Mouse (Mus musculus): ENCODE data around the gene Trim47.
"Not testable (repeated sequence)": the region's sequence is repeated elsewhere in the genome, so short reads cannot be mapped to it uniquely, and the experiment has no call there.

Trim47 gene

GRCm38 (mm10) chr11:116107777-116108285 lies 19.2 kb downstream of the Trim47 start:
- DNase-seq (ENCODE audit: low spot score): no peak

DNA sequence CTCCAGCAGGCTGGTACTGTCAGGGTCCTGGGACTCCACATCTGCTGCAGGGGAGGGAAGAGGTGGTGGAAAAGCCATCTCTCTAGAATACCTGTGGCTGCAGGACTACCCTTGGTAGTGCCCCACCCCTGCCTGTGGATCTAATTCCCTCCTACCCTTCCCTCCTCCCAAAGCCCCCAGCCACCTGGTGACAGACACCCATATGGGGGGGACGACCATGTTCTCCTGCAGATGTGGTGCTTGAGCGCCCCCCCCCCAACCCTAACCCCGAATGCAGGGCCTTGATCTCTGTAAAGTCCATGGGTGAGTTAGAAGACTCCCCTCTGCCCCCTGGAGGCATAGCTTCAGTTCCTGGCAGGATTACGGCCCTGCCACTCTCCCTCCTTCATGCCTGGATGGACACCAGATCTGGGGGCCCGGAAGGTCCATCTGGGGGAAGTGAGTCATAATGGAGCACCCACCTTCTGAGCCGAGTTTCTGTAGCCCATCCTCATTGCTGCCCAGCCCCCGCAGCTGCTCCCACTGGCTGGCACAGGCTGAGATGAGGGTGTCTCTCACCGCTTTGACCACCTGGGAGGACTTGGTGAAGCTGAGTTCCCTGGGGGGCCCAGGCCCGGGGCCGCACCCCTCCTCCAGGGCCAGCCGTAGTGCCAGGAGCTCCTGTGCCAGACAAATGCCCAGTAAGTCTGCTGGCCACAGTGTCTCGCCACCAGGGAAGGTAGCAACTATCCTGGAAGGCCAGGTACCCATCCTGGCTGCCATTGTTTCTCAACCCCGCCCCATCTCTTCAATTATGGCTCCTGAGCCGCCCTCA lies 19.8 kb downstream of the Trim47 start:
- DNase-seq (ENCODE audit: low spot score): peak; percentile 38

GRCm38 (mm10) chr11:116106154-116106962 lies 20.7 kb downstream of the Trim47 start:
- DNase-seq (ENCODE audit: low spot score): peak; percentile 51

DNA sequence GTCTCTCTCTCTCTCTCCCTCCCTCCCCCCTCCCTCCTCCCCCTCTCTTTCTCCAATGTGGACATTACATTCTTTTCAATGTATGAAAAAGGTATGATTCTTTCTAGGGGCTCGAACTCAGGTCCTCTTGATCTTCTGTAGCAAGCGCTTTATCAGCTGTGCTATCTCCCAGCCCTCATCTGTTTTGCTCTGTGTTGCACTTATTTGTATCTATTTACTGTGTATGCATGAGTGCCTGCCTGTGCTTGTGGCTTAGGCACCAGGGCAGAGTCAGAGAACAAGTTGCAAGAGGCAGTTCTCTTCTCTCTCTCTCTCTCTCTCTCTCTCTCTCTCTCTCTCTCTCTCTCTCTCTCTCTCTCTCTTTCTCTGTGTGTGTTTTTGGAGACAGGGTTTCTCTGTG lies 21.9 kb downstream of the Trim47 start:
- no peak for DNase-seq (ENCODE audit: low spot score)

GRCm38 (mm10) chr11:116104006-116104646 lies 22.9 kb downstream of the Trim47 start:
- DNase-seq (ENCODE audit: low spot score): peak; percentile 79

GRCm38 (mm10) chr11:116103572-116103971 lies 23.4 kb downstream of the Trim47 start:
- DNase-seq (ENCODE audit: low spot score): peak; percentile 57

GRCm38 (mm10) chr11:116102472-116102871 lies 24.5 kb downstream of the Trim47 start:
- no peak for DNase-seq (ENCODE audit: low spot score)

- peak; percentile 44 for DNase-seq (ENCODE audit: low spot score)
These were observed 25.1 kb downstream of the Trim47 start for GRCm38 (mm10) chr11:116101931-116102381.

DNA sequence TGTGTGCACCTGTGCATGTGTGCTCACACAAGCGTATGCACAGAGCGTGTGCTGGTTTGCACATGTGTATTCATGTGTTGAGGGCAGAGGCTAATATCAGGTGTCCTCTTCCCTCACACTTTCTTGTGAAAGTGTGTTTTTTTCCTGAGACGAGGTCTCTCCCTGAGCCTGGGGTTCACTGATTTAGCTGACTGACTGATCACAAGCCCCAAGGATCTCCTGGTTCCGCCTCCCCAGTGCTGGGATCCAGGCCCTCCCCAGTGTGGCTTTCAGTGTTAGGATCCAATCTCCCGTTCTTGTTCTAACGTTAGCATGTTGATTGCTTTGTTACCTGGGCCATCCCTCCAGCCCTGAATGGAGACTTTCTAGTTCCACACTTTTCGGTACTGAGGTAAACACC lies 26.2 kb downstream of the Trim47 start:
- DNase-seq (ENCODE audit: low spot score): no peak

GRCm38 (mm10) chr11:116100385-116100784 lies 26.6 kb downstream of the Trim47 start:
- peak; percentile 79 for DNase-seq (ENCODE audit: low spot score)

GRCm38 (mm10) chr11:116099462-116099861 lies 27.5 kb downstream of the Trim47 start:
- DNase-seq (ENCODE audit: low spot score): no peak

DNA sequence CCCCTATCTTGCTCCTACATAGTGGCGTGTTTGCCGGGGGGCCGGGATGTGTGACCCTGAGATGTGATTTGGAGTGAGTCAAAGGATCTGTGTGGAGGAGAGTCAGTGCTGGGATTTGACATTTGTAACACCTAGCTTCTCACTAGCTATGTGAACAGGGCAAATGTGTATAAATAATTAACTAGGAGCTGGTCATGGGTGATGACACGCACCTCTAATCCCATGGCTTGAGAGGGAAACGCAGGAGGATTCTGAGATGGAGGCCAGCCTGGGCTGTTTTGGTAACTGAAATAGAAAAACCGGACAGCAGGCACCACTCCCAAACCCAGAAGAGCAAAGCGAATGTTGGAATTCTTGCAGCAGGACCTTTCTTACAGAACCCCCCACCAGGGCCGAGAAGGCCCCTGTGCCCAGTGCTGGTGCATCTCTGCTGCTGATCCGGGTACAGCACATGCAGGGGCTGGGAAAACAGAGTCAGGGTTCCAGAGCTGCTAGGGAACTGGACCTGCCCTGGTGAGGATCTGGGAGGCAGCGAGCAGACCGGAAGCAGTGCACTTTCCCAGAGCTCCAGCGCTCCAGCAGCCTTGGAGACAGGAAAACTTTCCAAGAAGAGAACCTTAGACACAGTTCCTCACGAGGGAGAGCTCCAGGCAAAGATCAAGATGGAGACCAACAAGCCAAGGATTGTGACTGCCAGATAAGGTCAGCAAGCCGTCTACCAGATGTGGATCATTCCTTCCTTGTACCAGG lies 28.1 kb downstream of the Trim47 start:
- DNase-seq (ENCODE audit: low spot score): no peak

DNA sequence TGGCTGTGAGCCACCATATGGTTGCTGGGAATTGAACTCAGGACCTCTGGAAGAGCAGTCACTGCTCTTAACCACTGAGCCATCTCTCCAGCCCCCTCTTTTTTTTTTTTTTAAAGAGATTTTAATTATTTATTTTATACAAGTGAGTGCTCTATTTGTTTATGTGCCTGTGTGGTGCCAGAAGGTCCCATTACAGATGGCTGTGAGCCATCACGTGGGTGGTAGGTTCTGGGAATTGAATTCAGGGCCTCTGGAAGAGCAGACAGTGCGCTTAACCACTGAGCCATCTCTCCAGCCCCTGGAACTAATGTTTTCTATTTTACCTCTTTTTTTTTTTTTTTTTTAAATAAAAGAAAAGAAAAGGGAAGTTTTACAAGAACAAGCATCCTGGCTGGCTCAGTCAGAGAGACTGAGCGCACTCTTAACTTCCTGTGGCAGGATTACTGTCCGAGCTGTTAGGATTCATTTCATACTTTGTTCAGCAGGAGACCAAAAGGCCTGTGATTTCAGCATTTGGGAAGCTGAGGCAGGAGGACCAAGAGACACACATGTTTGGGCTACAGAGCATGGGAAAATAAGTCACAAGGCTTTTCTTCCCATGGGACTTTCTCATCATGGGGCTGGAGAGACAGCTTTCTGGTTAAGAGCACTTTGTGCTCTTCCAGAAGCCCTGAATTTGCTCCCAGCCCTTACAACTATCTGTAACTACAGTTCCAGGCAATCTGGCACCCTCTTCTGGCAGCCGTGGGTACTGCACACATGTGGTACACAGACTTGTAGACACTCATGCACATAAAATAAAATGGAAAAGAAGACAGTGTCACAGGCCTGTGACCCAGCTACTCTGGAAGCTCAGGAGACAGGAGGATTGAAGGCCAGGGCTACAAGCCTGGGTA lies 30.5 kb downstream of the Trim47 start:
- peak; percentile 36 for DNase-seq (ENCODE audit: low spot score)

DNA sequence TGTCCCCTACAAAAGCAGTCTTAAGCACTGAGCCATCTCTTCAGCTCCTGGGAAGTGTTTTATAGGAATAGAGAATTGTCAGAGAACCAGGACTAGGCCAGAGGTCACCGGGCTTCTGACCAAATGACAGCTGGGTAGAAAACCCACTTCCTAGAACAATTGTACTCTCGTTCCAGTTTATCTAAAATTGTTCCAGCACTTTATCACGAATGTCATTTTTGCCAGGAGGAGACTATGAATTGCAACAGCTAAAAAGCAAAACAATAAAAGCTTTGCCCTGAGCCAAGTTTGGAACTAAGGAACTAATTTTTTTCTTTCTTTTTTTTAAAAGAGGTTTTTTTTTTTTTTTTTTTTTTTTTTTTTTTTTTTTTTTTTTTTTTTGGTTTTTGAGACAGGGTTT lies 31.4 kb downstream of the Trim47 start:
- DNase-seq (ENCODE audit: low spot score): no peak

DNA sequence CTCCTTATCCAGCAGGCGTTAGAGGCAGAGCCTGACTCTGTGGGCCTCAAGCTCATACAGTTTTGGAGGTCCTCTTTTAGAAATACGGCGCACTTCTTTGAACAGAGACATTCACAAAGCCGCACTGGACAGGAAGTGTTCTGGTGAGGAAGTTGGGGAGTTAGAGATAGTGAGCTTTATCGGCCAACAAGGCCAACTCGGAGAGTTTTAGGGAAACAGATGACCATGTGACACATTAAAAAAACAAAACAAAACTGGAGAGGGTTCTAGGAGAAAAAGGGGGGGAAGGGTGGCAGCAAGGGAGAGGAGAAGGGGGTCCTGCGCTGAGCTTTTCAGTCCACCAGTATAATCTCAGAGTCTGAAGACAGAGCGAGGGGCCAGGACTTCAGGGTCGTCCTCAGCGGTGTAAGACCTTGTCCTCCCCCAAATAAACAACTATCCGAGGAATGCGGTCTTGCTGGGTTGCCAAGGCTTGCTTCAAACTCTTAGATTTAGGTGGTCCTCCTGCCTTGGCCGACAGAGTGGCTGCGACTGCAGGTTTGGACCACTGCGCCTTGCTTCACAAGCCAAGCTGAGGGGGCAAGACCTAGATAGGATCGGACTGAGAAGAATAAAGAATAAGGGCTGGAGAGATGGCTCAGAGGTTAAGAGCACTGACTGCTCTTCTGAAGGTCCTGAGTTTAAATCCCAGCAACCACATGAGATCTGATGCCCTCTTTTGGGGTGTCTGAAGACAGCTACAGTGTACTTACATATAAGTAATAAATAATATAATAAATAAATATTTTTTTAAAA lies 33.0 kb downstream of the Trim47 start:
- no peak for DNase-seq (ENCODE audit: low spot score)

GRCm38 (mm10) chr11:116092959-116093358 lies 34.1 kb downstream of the Trim47 start:
- DNase-seq (ENCODE audit: low spot score): not testable (repeated sequence)

GRCm38 (mm10) chr11:116091591-116091990 lies 35.4 kb downstream of the Trim47 start:
- no peak for DNase-seq (ENCODE audit: low spot score)

- no peak for DNase-seq (ENCODE audit: low spot score)
These were observed 37.5 kb downstream of the Trim47 start for GRCm38 (mm10) chr11:116089545-116089944.

GRCm38 (mm10) chr11:116088741-116089394 lies 38.1 kb downstream of the Trim47 start:
- no peak for DNase-seq (ENCODE audit: low spot score)

Measured in MN1 (cell line).